Mouse (Mus musculus) testis, adult 2 months (tissue): ENCODE results near the gene Astl.

Experiments
- CTCF ChIP-seq: fragments of 200-500 bp; IDR thresholded peaks from 2 replicates; pipeline ENCODE4 v1.5.1; 2012; ENCODE audit warnings: low read depth, mild to moderate bottlenecking, inconsistent platforms, low read length, moderate library complexity; ENCODE audit not compliant: control insufficient read depth, insufficient read depth, insufficient replicate concordance
- POLR2A ChIP-seq: fragments of 200-500 bp; IDR thresholded peaks from 2 replicates; pipeline ENCODE4 v1.6.1; 2012; ENCODE audit warnings: low read depth, mild to moderate bottlenecking, inconsistent platforms, low read length, moderate library complexity; ENCODE audit not compliant: control insufficient read depth

GRCm38 (mm10) chr2:127332807-127333570 is 5.5 kb upstream of the Astl start:
- no peak for TF ChIP-seq CTCF
- TF ChIP-seq POLR2A, result no peak
